ENCODE assay signal across 25 mouse cellular contexts in genomic region chr5:140720773-140721172, GRCm38 (mm10).
"Had no signal": no experiment of that assay in that cellular context is flagged by ENCODE, and none has a peak within 500 bp of the region (broad histone marks: within the 10 kb centered on the region; RNA-seq: fewer than 3 reads in every experiment).

No protein-coding gene starts in this region.

- H3K27me3 ChIP-seq: heart, embryonic 15.5 days; hindbrain, embryonic 12.5 days; intestine, embryonic 15.5 days; limb, embryonic 13.5 days; limb, embryonic 15.5 days had no signal

- H3K27ac ChIP-seq: gastrocnemius, adult 2 months; heart, adult 2 months; heart, embryonic 13.5 days; heart, embryonic 15.5 days; hindbrain, embryonic 10.5 days; hindbrain, embryonic 12.5 days; hindbrain, embryonic 14.5 days; intestine, embryonic 15.5 days; layer of hippocampus, adult 2 months; left cerebral cortex, adult 2 months; limb, embryonic 13.5 days; limb, embryonic 15.5 days; liver, embryonic 12.5 days had no signal

- H3K4me3 ChIP-seq: gastrocnemius, adult 2 months; heart, adult 2 months; heart, embryonic 13.5 days; heart, embryonic 15.5 days; hindbrain, embryonic 10.5 days; hindbrain, embryonic 12.5 days; intestine, embryonic 15.5 days; layer of hippocampus, adult 2 months; left cerebral cortex, adult 2 months; limb, embryonic 13.5 days; limb, embryonic 15.5 days; liver, embryonic 12.5 days had no signal

- DNase-seq: gastrocnemius, adult 2 months; gastrocnemius, postnatal 10 days; gastrocnemius, postnatal 25 days; heart, adult 11 months; heart, adult 2 months; heart, postnatal 4 days; kidney, adult 18-20 months; kidney, adult 8-10 months; kidney, postnatal 10 days; kidney, postnatal 25 days; kidney, postnatal 4 days had no signal

- H3K4me1 ChIP-seq: heart, embryonic 13.5 days; heart, embryonic 15.5 days; hindbrain, embryonic 10.5 days; intestine, embryonic 15.5 days; limb, embryonic 13.5 days; limb, embryonic 15.5 days; liver, embryonic 12.5 days had no signal

- ATAC-seq: hindbrain, embryonic 16.5 days; inflammation-experienced regulatory T-cells, adult 6 months; intestine, embryonic 15.5 days; intestine, postnatal 0 days; liver, embryonic 12.5 days had no signal

- H3K9me3 ChIP-seq: heart, embryonic 13.5 days; heart, embryonic 15.5 days; hindbrain, embryonic 10.5 days; hindbrain, embryonic 12.5 days; intestine, embryonic 15.5 days; limb, embryonic 13.5 days; limb, embryonic 15.5 days; liver, embryonic 12.5 days had no signal
